Comparison of ENCODE assay signal across 18 mouse cellular contexts in genomic region chr16:22877660-22878390, GRCm38 (mm10). TPM values are rescaled to one million over a fixed set of nuclear protein-coding genes. Genes with fewer than 3 reads are reported as not detected.
DNase-seq lines count a peak whose midpoint lies in the region; ATAC-seq and TF ChIP-seq lines count a peak whose summit lies in the region.
"Had no signal": no experiment of that assay in that cellular context is flagged by ENCODE, and none has a peak within 500 bp of the region (broad histone marks: within the 10 kb centered on the region; RNA-seq: fewer than 3 reads in every experiment).

No protein-coding gene starts in this region.

- peak; percentile 19 for DNase-seq in embryonic facial prominence, embryonic 14.5 days (ENCODE audit: low spot score)
- no peak for DNase-seq in embryonic facial prominence, embryonic 10.5 days (ENCODE audit: low spot score)
- peak; percentile 77 for DNase-seq in liver, adult 2 months (ENCODE audit: extremely low read depth, low read depth, low spot score)
- DNase-seq in cerebellum, adult 8-10 months = peak; percentile 4
- peak; percentile 22 to 36 for DNase-seq in layer of hippocampus, postnatal 14 days (ENCODE audit: low spot score in 2 of 2)
- DNase-seq in gastrocnemius, adult 8-10 months (ENCODE audit: low spot score in 2 of 2) = no peak
- no peak for DNase-seq in hindbrain, embryonic 14.5 days (ENCODE audit: low spot score)
- DNase-seq: kidney, adult 11 months; kidney, postnatal 4 days; thymus, postnatal 36 days had no signal

- no peak overlapping the region for H3K9ac ChIP-seq in embryonic facial prominence, embryonic 14.5 days (ENCODE audit: low read depth, low read length)
- H3K9ac ChIP-seq in liver, adult 2 months (ENCODE audit: low read depth, low read length) = no peak overlapping the region
- no peak overlapping the region for H3K9ac ChIP-seq in liver, embryonic 12.5 days
- H3K9ac ChIP-seq in hindbrain, embryonic 14.5 days = no peak overlapping the region
- H3K9ac ChIP-seq: hindbrain, embryonic 13.5 days; liver, embryonic 15.5 days; stomach, embryonic 15.5 days had no signal

- TF ChIP-seq POLR2A in liver, adult 2 months (IDR thresholded peaks at IDR 0.05; ENCODE audit: extremely low read depth, insufficient read depth, low read length) = no peak

- H3K27me3 ChIP-seq in embryonic facial prominence, embryonic 14.5 days (replicated peaks; ENCODE audit: control insufficient read depth, insufficient read depth, low read length) = no peaks in the 10 kb centered on the region
- H3K27me3 ChIP-seq in embryonic facial prominence, embryonic 10.5 days (replicated peaks; ENCODE audit: low read depth, poor library complexity, severe bottlenecking) = peaks cover 14% of the 10 kb centered on the region
- H3K27me3 ChIP-seq in liver, adult 2 months (ENCODE audit: control insufficient read depth, insufficient read depth, low read length) = no peaks in the 10 kb centered on the region
- H3K27me3 ChIP-seq in liver, embryonic 12.5 days (replicated peaks) = 0 out of 2 replicates have a peak, but pooled peaks cover 3% of the 10 kb centered on the region
- H3K27me3 ChIP-seq in hindbrain, embryonic 14.5 days (ENCODE audit: control insufficient read depth, insufficient read depth, low read length) = no peaks in the 10 kb centered on the region
- H3K27me3 ChIP-seq: hindbrain, embryonic 13.5 days; liver, embryonic 15.5 days; stomach, embryonic 15.5 days had no signal

- no peaks in the 10 kb centered on the region for H3K9me3 ChIP-seq in embryonic facial prominence, embryonic 14.5 days (ENCODE audit: control insufficient read depth, low read length)
- H3K9me3 ChIP-seq in embryonic facial prominence, embryonic 10.5 days = no peaks in the 10 kb centered on the region
- H3K9me3 ChIP-seq in liver, embryonic 12.5 days (replicated peaks) = no peaks in the 10 kb centered on the region
- no peaks in the 10 kb centered on the region for H3K9me3 ChIP-seq in hindbrain, embryonic 14.5 days (ENCODE audit: control insufficient read depth, low read length)
- H3K9me3 ChIP-seq: hindbrain, embryonic 13.5 days; liver, embryonic 15.5 days; stomach, embryonic 15.5 days had no signal

- H3K4me2 ChIP-seq in embryonic facial prominence, embryonic 14.5 days (ENCODE audit: low read depth, low read length) = no peak overlapping the region
- no peak overlapping the region for H3K4me2 ChIP-seq in liver, embryonic 12.5 days
- H3K4me2 ChIP-seq in hindbrain, embryonic 14.5 days (replicated peaks) = no peak overlapping the region
- H3K4me2 ChIP-seq: hindbrain, embryonic 13.5 days; liver, embryonic 15.5 days; midbrain, embryonic 11.5 days; stomach, embryonic 15.5 days had no signal

- H3K27ac ChIP-seq in embryonic facial prominence, embryonic 14.5 days (replicated peaks; ENCODE audit: low read depth, low read length) = no peak overlapping the region
- H3K27ac ChIP-seq in embryonic facial prominence, embryonic 10.5 days (replicated peaks) = no peak overlapping the region
- peak overlapping the region; percentile 41 for H3K27ac ChIP-seq in liver, adult 2 months (replicated peaks; ENCODE audit: insufficient read depth, low read depth, low read length)
- H3K27ac ChIP-seq in liver, embryonic 12.5 days = no peak overlapping the region
- H3K27ac ChIP-seq in hindbrain, embryonic 14.5 days = no peak overlapping the region
- H3K27ac ChIP-seq: hindbrain, embryonic 13.5 days; liver, embryonic 15.5 days; stomach, embryonic 15.5 days had no signal

- ATAC-seq in embryonic facial prominence, embryonic 14.5 days (ENCODE audit: low read depth) = no peak
- no peak for ATAC-seq in liver, embryonic 12.5 days
- ATAC-seq in hindbrain, embryonic 14.5 days (ENCODE audit: low FRiP score) = no peak

- H3K36me3 ChIP-seq in embryonic facial prominence, embryonic 14.5 days (ENCODE audit: control insufficient read depth, insufficient read depth, low read length) = peaks cover 8% of the 10 kb centered on the region; the same call in 1 of the 2 replicates
- peaks cover 12% of the 10 kb centered on the region for H3K36me3 ChIP-seq in embryonic facial prominence, embryonic 10.5 days (replicated peaks)
- peaks cover 7% of the 10 kb centered on the region for H3K36me3 ChIP-seq in liver, adult 2 months (ENCODE audit: control insufficient read depth, insufficient read depth, low read length)
- H3K36me3 ChIP-seq in liver, embryonic 12.5 days = peaks cover 12% of the 10 kb centered on the region
- peaks cover 13% of the 10 kb centered on the region for H3K36me3 ChIP-seq in hindbrain, embryonic 14.5 days (replicated peaks; ENCODE audit: control insufficient read depth, insufficient read depth)

- no peak for TF ChIP-seq CTCF in liver, adult 2 months (IDR thresholded peaks at IDR 0.05; ENCODE audit: low read depth, low read length)

- no peak overlapping the region for H3K4me3 ChIP-seq in embryonic facial prominence, embryonic 14.5 days (ENCODE audit: low read depth, low read length)
- H3K4me3 ChIP-seq in embryonic facial prominence, embryonic 10.5 days = no peak overlapping the region
- H3K4me3 ChIP-seq in liver, adult 2 months (ENCODE audit: insufficient read depth, low read depth, low read length) = no peak overlapping the region
- H3K4me3 ChIP-seq in liver, embryonic 12.5 days = no peak overlapping the region
- no peak overlapping the region for H3K4me3 ChIP-seq in hindbrain, embryonic 14.5 days (replicated peaks; ENCODE audit: low read length)
- H3K4me3 ChIP-seq: hindbrain, embryonic 13.5 days; liver, embryonic 15.5 days; stomach, embryonic 15.5 days had no signal

- no peaks in the 10 kb centered on the region for H3K79me2 ChIP-seq in liver, adult 2 months (ENCODE audit: control insufficient read depth, insufficient read depth, low read length)

- 60% methylated on average over 11 of the region's 11 CpGs for WGBS in embryonic facial prominence, embryonic 14.5 days
- WGBS in embryonic facial prominence, embryonic 10.5 days = 82% methylated on average over 11 of the region's 11 CpGs
- WGBS in liver, adult 2 months = 38% methylated on average over 11 of the region's 11 CpGs
- WGBS in liver, embryonic 12.5 days (ENCODE audit: insufficient replicate concordance) = 71% methylated on average over 11 of the region's 11 CpGs
- WGBS in hindbrain, embryonic 14.5 days = 67% methylated on average over 11 of the region's 11 CpGs

- H3K4me1 ChIP-seq in embryonic facial prominence, embryonic 14.5 days (ENCODE audit: control insufficient read depth, insufficient read depth, low read length) = peaks cover 9% of the 10 kb centered on the region
- H3K4me1 ChIP-seq in embryonic facial prominence, embryonic 10.5 days = peaks cover 29% of the 10 kb centered on the region
- peaks cover 33% of the 10 kb centered on the region for H3K4me1 ChIP-seq in liver, adult 2 months (ENCODE audit: control insufficient read depth, insufficient read depth, low read length)
- H3K4me1 ChIP-seq in liver, embryonic 12.5 days = peaks cover 18% of the 10 kb centered on the region
- H3K4me1 ChIP-seq in hindbrain, embryonic 14.5 days (replicated peaks; ENCODE audit: control insufficient read depth, insufficient read depth, low read length) = no peaks in the 10 kb centered on the region
- H3K4me1 ChIP-seq: hindbrain, embryonic 13.5 days; stomach, embryonic 15.5 days had no signal

RNA-seq across cellular contexts. Expression of gene Ahsg, which starts 13.3 kb away (rescaled TPM):
- polyA plus RNA-seq in embryonic facial prominence, embryonic 14.5 days (2014; fragmentation: Nextera tagmentation; extraction: Ambion mirVana) = 0.16 TPM in 1 of 2 replicates, not detected in the other
- not detected in 2 replicates for polyA plus RNA-seq in embryonic facial prominence, embryonic 10.5 days (2016; fragmentation: Nextera tagmentation; extraction: Ambion mirVana)
- 10,308 and 11,624 TPM in 2 replicates for total RNA-seq in liver, adult 2 months (2014; rRNA removed)
- polyA plus RNA-seq in liver, adult 2 months (2012; rRNA removed) = 17,109 and 17,601 TPM in 2 replicates
- polyA plus RNA-seq in liver, embryonic 12.5 days (2016; fragmentation: Nextera tagmentation; extraction: Ambion mirVana) = 184 and 190 TPM in 2 replicates
- total RNA-seq in layer of hippocampus, postnatal 14 days (2021) = not detected
- 1 to 10 TPM in 1 of 4 experiments, not detected in 3; 3.5 TPM for total RNA-seq in gastrocnemius, adult 8-10 months (2022)
- polyA plus RNA-seq in hindbrain, embryonic 14.5 days (2014; fragmentation: Nextera tagmentation; extraction: Ambion mirVana) = not detected in 2 replicates
- total RNA-seq: left cerebral cortex, postnatal 36 days had no signal
- polyA plus RNA-seq: C2C12; hindbrain, embryonic 13.5 days had no signal

RNA-seq across cellular contexts. Expression of gene Dnajb11, which starts 20.2 kb away (rescaled TPM):
- polyA plus RNA-seq in embryonic facial prominence, embryonic 14.5 days (2014; fragmentation: Nextera tagmentation; extraction: Ambion mirVana) = 100 and 108 TPM in 2 replicates
- 88.4 and 90.8 TPM in 2 replicates for polyA plus RNA-seq in embryonic facial prominence, embryonic 10.5 days (2016; fragmentation: Nextera tagmentation; extraction: Ambion mirVana)
- total RNA-seq in liver, adult 2 months (2014; rRNA removed) = 62.0 and 67.7 TPM in 2 replicates
- 20.7 and 23.9 TPM in 2 replicates for polyA plus RNA-seq in liver, adult 2 months (2012; rRNA removed)
- 95.2 and 97.9 TPM in 2 replicates for polyA plus RNA-seq in liver, embryonic 12.5 days (2016; fragmentation: Nextera tagmentation; extraction: Ambion mirVana)
- 10 to 100 TPM; 69.5 to 76.3 TPM for total RNA-seq in layer of hippocampus, postnatal 14 days (2021)
- total RNA-seq in gastrocnemius, adult 8-10 months (2022) = 10 to 100 TPM; 35.9 to 41.6 (median 37.0) TPM
- polyA plus RNA-seq in hindbrain, embryonic 14.5 days (2014; fragmentation: Nextera tagmentation; extraction: Ambion mirVana) = 96.5 and 109 TPM in 2 replicates

RNA-seq across cellular contexts. Expression of gene Tbccd1, which starts 20.4 kb away (rescaled TPM):
- 26.8 and 28.0 TPM in 2 replicates for polyA plus RNA-seq in embryonic facial prominence, embryonic 14.5 days (2014; fragmentation: Nextera tagmentation; extraction: Ambion mirVana)
- polyA plus RNA-seq in embryonic facial prominence, embryonic 10.5 days (2016; fragmentation: Nextera tagmentation; extraction: Ambion mirVana) = 38.6 and 39.1 TPM in 2 replicates
- 22.7 and 24.0 TPM in 2 replicates for total RNA-seq in liver, adult 2 months (2014; rRNA removed)
- 16.9 and 19.9 TPM in 2 replicates for polyA plus RNA-seq in liver, adult 2 months (2012; rRNA removed)
- 31.1 and 33.3 TPM in 2 replicates for polyA plus RNA-seq in liver, embryonic 12.5 days (2016; fragmentation: Nextera tagmentation; extraction: Ambion mirVana)
- total RNA-seq in layer of hippocampus, postnatal 14 days (2021) = 10 to 100 TPM; 15.7 to 16.1 TPM
- total RNA-seq in gastrocnemius, adult 8-10 months (2022) = 1 to 10 TPM; 7.3 to 8.4 (median 7.9) TPM
- polyA plus RNA-seq in hindbrain, embryonic 14.5 days (2014; fragmentation: Nextera tagmentation; extraction: Ambion mirVana) = 21.4 and 27.9 TPM in 2 replicates

RNA-seq across cellular contexts. Expression of gene Fetub, which starts 40.3 kb away (rescaled TPM):
- 0.89 and 1.8 TPM in 2 replicates for polyA plus RNA-seq in embryonic facial prominence, embryonic 14.5 days (2014; fragmentation: Nextera tagmentation; extraction: Ambion mirVana)
- polyA plus RNA-seq in embryonic facial prominence, embryonic 10.5 days (2016; fragmentation: Nextera tagmentation; extraction: Ambion mirVana) = not detected in 2 replicates
- 107 and 165 TPM in 2 replicates for total RNA-seq in liver, adult 2 months (2014; rRNA removed)
- polyA plus RNA-seq in liver, adult 2 months (2012; rRNA removed) = 414 and 419 TPM in 2 replicates
- polyA plus RNA-seq in liver, embryonic 12.5 days (2016; fragmentation: Nextera tagmentation; extraction: Ambion mirVana) = 0.35 and 0.69 TPM in 2 replicates
- total RNA-seq in layer of hippocampus, postnatal 14 days (2021) = under 1 TPM in 1 of 2 experiments, not detected in 1; 0.48 TPM
- total RNA-seq in gastrocnemius, adult 8-10 months (2022) = under 1 TPM in 1 of 4 experiments, not detected in 3; 0.62 TPM
- polyA plus RNA-seq in hindbrain, embryonic 14.5 days (2014; fragmentation: Nextera tagmentation; extraction: Ambion mirVana) = not detected in 2 replicates
- total RNA-seq: left cerebral cortex, postnatal 36 days had no signal
- polyA plus RNA-seq: heart, embryonic 14.5 days; hindbrain, embryonic 13.5 days; midbrain, embryonic 11.5 days had no signal

Comparison
In these comparisons a context has a peak if more than half of its experiments do, and no peak if none do; other contexts are left out.
1. DNase-seq: peak in embryonic facial prominence, embryonic 14.5 days (single experiment), liver, adult 2 months (single experiment), cerebellum, adult 8-10 months (single experiment) and layer of hippocampus, postnatal 14 days (2 of 2); none in embryonic facial prominence, embryonic 10.5 days (single experiment), gastrocnemius, adult 8-10 months (0 of 2) and hindbrain, embryonic 14.5 days (single experiment).
2. RNA of gene Ahsg, which starts 13.3 kb away (polyA plus RNA-seq): 17,109 to 17,601 TPM in liver, adult 2 months and 184 to 190 TPM in liver, embryonic 12.5 days; not detected in hindbrain, embryonic 14.5 days, 0.16 TPM in embryonic facial prominence, embryonic 14.5 days and not detected in embryonic facial prominence, embryonic 10.5 days; every median in the first group is over 100 times any median in the second.